Mouse (Mus musculus) kidney, embryonic 14.5 days (tissue): ENCODE measurements around the gene Tmem63b. TPM values are rescaled to one million over a fixed set of nuclear protein-coding genes. Genes with fewer than 3 reads are reported as not detected.

Source experiments
- ATAC-seq: fragments of 200-750 bp; cut with Nextera tagmentation; 2 replicates; pipeline ENCODE4 v1.8.0; 2017; ENCODE audit warnings: moderate number of reproducible peaks, mild to moderate bottlenecking, moderate TSS enrichment, moderate library complexity; ENCODE audit not compliant: low FRiP score, low TSS enrichment
- H3K27ac ChIP-seq: fragments of 300-500 bp; sonication (generic); 2 replicates; pipeline ENCODE4 v1.5.1; 2014; ENCODE audit warnings: low read depth, mild to moderate bottlenecking, low read length, moderate library complexity, mixed read lengths
- H3K27me3 ChIP-seq: fragments of 300-500 bp; sonication (generic); 2 replicates; pipeline ENCODE4 v1.6.1; 2014; ENCODE audit warnings: mild to moderate bottlenecking, low read length; ENCODE audit not compliant: control insufficient read depth, insufficient read depth
- H3K36me3 ChIP-seq: fragments of 300-500 bp; sonication (generic); 2 replicates; pipeline ENCODE4 v1.6.1; 2014; ENCODE audit warnings: low read length, mixed read lengths; ENCODE audit not compliant: control insufficient read depth, insufficient read depth
- H3K4me1 ChIP-seq: fragments of 300-500 bp; sonication (generic); 2 replicates; pipeline ENCODE4 v1.6.1; 2014; ENCODE audit warnings: low read length, mixed read lengths; ENCODE audit not compliant: control insufficient read depth, insufficient read depth
- H3K4me2 ChIP-seq: fragments of 300-500 bp; sonication (generic); replicated peaks from 2 replicates; pipeline ENCODE4 v1.6.1; 2014; ENCODE audit warnings: low read depth, mild to moderate bottlenecking, low read length
- H3K4me3 ChIP-seq: fragments of 300-500 bp; sonication (generic); 2 replicates; pipeline ENCODE4 v1.5.1; 2014; ENCODE audit warnings: mild to moderate bottlenecking, low read length
- H3K9ac ChIP-seq: fragments of 300-500 bp; sonication (generic); 2 replicates; pipeline ENCODE4 v1.6.1; 2014; ENCODE audit warnings: low read depth, mild to moderate bottlenecking, low read length, moderate library complexity
- H3K9me3 ChIP-seq: fragments of 300-500 bp; sonication (generic); 2 replicates; pipeline ENCODE4 v1.6.1; 2016; ENCODE audit warnings: low read length; ENCODE audit not compliant: control insufficient read depth
- WGBS: fragments of 180-500 bp; shearing (Covaris S2); extraction: QIAGEN DNeasy Blood & Tissue Kit; methylation state at CpG from one replicate; pipeline ENCODE4 v1.1.7; 2014; 5-methylcytosine and 5-hydroxymethylcytosine counted together
- polyA plus RNA-seq: library from polyadenylated mRNA; unstranded; fragments of >200 nt; fragmentation: Nextera tagmentation; extraction: Ambion mirVana; gene quantifications from 2 replicates; pipeline ENCODE4 v1.2.1, GENCODE M21; 2014

Gene Tmem63b
- polyA plus RNA-seq, 1 experiment from 2014 or later: 28.0 TPM

GRCm38 (mm10) chr17:45709829-45710228 is 23.1 kb upstream of the Tmem63b start:
- Histone ChIP-seq H3K36me3 (no peaks in the 10 kb centered on the region), H3K27ac (no peak overlapping the region), H3K9ac (no peak overlapping the region), H3K4me2 (no peak overlapping the region), H3K4me1 (no peaks in the 10 kb centered on the region; the same call in 1 of the 2 replicates), H3K4me3 (no peak overlapping the region), H3K9me3 (no peaks in the 10 kb centered on the region), H3K27me3 (no peaks in the 10 kb centered on the region)
- ATAC-seq: no peak
- 45% methylated on average over 3 of the region's 3 CpGs for WGBS

GRCm38 (mm10) chr17:45708179-45708578 is 21.5 kb upstream of the Tmem63b start:
- Histone ChIP-seq H3K4me1 (no peaks in the 10 kb centered on the region; the same call in 1 of the 2 replicates), H3K4me3 (no peak overlapping the region), H3K9me3 (no peaks in the 10 kb centered on the region), H3K9ac (no peak overlapping the region), H3K36me3 (no peaks in the 10 kb centered on the region), H3K4me2 (no peak overlapping the region), H3K27me3 (no peaks in the 10 kb centered on the region), H3K27ac (no peak overlapping the region)
- 85% methylated on average over 8 of the region's 8 CpGs for WGBS
- ATAC-seq: no peak

DNA sequence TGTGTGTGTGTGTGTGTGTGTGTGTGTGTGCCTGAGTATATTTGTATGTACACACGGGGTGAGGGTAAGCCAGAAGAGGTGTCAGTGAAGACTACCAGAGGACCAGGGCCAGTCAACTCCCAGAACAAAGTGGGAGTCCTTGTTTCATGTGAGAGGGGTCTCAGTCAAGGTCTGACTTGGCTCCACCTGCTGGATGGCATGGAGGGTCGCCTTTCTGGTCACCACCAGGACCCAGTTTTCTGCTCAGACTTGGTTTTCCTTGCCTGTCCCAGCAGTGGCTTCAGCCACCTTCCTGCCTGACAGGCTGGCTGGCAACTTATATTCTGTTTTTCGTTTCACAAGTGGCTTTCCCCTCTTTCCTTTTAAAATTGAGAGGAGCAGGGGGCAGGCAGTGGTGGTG is 20.7 kb upstream of the Tmem63b start:
- no peaks in the 10 kb centered on the region; the same call in 1 of the 2 replicates for H3K4me1 ChIP-seq
- no peak overlapping the region for H3K4me2 ChIP-seq
- no peak overlapping the region for H3K9ac ChIP-seq
- H3K4me3 ChIP-seq: no peak overlapping the region
- no peak overlapping the region for H3K27ac ChIP-seq
- WGBS: 30% methylated on average over 3 of the region's 3 CpGs
- H3K27me3 ChIP-seq: no peaks in the 10 kb centered on the region
- ATAC-seq: no peak
- no peaks in the 10 kb centered on the region for H3K9me3 ChIP-seq
- H3K36me3 ChIP-seq: no peaks in the 10 kb centered on the region

DNA sequence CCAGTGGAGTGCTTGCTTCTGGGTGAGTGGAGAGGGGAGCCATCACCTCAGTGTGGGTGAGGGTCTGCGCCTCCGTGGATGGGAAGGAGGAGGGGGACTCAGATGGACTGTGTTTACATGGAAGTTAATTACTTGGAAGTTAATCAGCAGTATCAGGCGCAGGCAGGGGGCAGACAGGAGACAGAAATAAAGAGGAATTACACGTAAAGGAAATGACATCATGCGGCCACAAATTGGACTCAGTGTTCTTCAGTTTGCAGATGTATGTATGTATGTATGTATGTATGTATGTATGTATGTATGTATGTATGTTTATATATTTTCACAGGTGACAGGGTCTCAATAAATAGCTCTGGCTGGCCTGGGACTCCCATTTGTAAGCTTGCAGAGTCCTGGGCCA is 20.1 kb upstream of the Tmem63b start:
- Histone ChIP-seq H3K36me3 (no peaks in the 10 kb centered on the region), H3K9ac (no peak overlapping the region), H3K9me3 (no peaks in the 10 kb centered on the region), H3K27me3 (no peaks in the 10 kb centered on the region), H3K4me2 (no peak overlapping the region), H3K4me1 (no peaks in the 10 kb centered on the region; the same call in 1 of the 2 replicates), H3K4me3 (no peak overlapping the region), H3K27ac (no peak overlapping the region)
- 71% methylated on average over 5 of the region's 5 CpGs for WGBS
- ATAC-seq: no peak

DNA sequence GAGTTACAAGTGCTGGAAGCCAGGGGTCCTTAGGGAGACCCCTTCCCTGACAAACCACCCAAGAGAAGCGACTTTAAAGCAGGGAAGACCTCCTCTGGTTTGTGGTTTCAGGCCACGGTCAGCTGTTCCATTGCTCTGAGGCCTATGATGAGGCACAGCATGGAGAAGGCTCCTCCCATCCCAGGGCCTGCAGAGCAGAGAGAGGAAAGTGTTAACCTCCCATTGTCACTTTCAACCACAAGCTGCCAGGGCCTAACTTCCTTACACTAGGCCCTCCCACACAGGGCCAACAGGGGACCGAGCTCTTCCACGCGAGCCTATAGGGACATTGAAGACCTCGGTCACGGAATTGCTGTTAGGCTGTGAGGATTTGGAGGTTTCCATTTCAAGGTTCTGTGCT is 16.5 kb upstream of the Tmem63b start:
- no peak overlapping the region for H3K9ac ChIP-seq
- H3K4me3 ChIP-seq: no peak overlapping the region
- H3K4me2 ChIP-seq: no peak overlapping the region
- no peak for ATAC-seq
- H3K9me3 ChIP-seq: no peaks in the 10 kb centered on the region
- no peaks in the 10 kb centered on the region for H3K27me3 ChIP-seq
- H3K36me3 ChIP-seq: peaks cover 4% of the 10 kb centered on the region; the same call in 1 of the 2 replicates
- H3K27ac ChIP-seq: no peak overlapping the region
- 46% methylated on average over 7 of the region's 7 CpGs for WGBS
- no peaks in the 10 kb centered on the region; the same call in 1 of the 2 replicates for H3K4me1 ChIP-seq

GRCm38 (mm10) chr17:45702254-45702653 is 15.5 kb upstream of the Tmem63b start:
- no peak for ATAC-seq
- 43% methylated on average over 4 of the region's 4 CpGs for WGBS
- no peak overlapping the region for H3K27ac ChIP-seq

DNA sequence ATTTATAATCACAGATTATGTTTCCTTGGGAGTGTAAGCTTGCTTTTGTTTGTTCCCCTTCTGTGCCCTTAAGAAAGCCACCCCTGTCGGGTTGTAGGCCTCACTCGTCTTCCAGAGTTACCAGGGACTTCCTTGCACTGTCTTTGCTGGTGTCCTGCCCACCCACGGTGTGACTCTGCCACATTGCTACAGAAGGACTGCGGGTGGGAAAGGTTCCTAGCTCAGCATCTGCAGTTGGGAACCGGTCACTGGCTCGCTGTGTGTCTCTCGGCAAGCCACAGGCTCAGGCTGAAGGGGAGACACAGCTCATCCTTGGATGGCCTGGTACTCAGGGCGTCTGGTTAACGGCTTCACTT is 14.5 kb upstream of the Tmem63b start:
- H3K9ac ChIP-seq: no peak overlapping the region
- H3K4me2 ChIP-seq: no peak overlapping the region
- ATAC-seq: no peak
- no peaks in the 10 kb centered on the region; the same call in 1 of the 2 replicates for H3K4me1 ChIP-seq
- H3K27me3 ChIP-seq: no peaks in the 10 kb centered on the region
- no peak overlapping the region for H3K4me3 ChIP-seq
- no peak overlapping the region for H3K27ac ChIP-seq
- H3K36me3 ChIP-seq: peaks cover 15% of the 10 kb centered on the region; the same call in 1 of the 2 replicates
- H3K9me3 ChIP-seq: no peaks in the 10 kb centered on the region
- WGBS: 66% methylated on average over 9 of the region's 9 CpGs

More at GRCm38 (mm10) chr17:45702254-45702653, 15.5 kb upstream of the Tmem63b start:
- Histone ChIP-seq H3K4me2 (no peak overlapping the region), H3K4me1 (no peaks in the 10 kb centered on the region; the same call in 1 of the 2 replicates), H3K27me3 (no peaks in the 10 kb centered on the region), H3K9ac (no peak overlapping the region), H3K36me3 (peaks cover 8% of the 10 kb centered on the region; the same call in 1 of the 2 replicates), H3K4me3 (no peak overlapping the region), H3K9me3 (no peaks in the 10 kb centered on the region)

- Histone ChIP-seq H3K9ac (no peak overlapping the region), H3K4me2 (no peak overlapping the region), H3K36me3 (peaks cover 15% of the 10 kb centered on the region; the same call in 1 of the 2 replicates), H3K27me3 (no peaks in the 10 kb centered on the region), H3K4me1 (no peaks in the 10 kb centered on the region; the same call in 1 of the 2 replicates), H3K9me3 (no peaks in the 10 kb centered on the region), H3K27ac (no peak overlapping the region), H3K4me3 (no peak overlapping the region)
- WGBS: 49% methylated on average over 12 of the region's 16 CpGs
- ATAC-seq: no peak
These were observed 14.0 kb upstream of the Tmem63b start for GRCm38 (mm10) chr17:45700496-45701235.

GRCm38 (mm10) chr17:45699039-45699740 is 12.5 kb upstream of the Tmem63b start:
- no peak for ATAC-seq
- Histone ChIP-seq H3K27me3 (no peaks in the 10 kb centered on the region), H3K4me1 (peaks cover 7% of the 10 kb centered on the region; the same call in 1 of the 2 replicates), H3K9me3 (no peaks in the 10 kb centered on the region), H3K27ac (no peak overlapping the region), H3K36me3 (peaks cover 15% of the 10 kb centered on the region; the same call in 1 of the 2 replicates), H3K9ac (no peak overlapping the region), H3K4me3 (no peak overlapping the region), H3K4me2 (no peak overlapping the region)
- 81% methylated on average over 3 of the region's 3 CpGs for WGBS
